Mouse (Mus musculus): ENCODE results near the gene Gm17268. TPM values are rescaled to one million over a fixed set of nuclear protein-coding genes. Genes with fewer than 3 reads are reported as not detected.

Gm17268 gene
- polyA plus RNA-seq (2015; fragmentation: Nextera tagmentation; extraction: Ambion mirVana): not detected in 2 replicates

DNA sequence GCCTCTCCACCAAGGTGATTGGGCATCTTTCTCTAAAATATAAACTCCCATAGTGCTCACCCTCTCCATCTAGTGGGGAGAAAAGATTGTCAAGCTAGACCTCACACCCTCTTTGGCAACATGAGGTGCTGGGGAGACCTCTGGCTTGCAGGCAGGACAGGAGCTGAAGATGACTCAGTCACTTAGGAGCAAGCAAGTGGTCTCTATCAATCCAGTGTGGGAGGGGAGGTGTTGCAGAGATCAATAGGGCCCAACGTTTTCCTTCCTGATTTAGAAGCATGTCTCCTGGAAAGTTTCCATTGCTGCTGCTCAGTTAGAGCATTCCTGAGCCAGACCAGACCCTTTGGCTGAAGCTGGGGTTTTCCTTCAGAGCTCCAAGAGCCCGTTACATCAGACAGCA lies at the start of gene Gm17268:
Gm17268 (minus strand) TSS at position 28 of the 400 bp plus-strand sequence.
- no peak for ATAC-seq
- H3K27ac ChIP-seq (ENCODE audit: low read length): no peak within 1 kb of the TSS
- H3K4me1 ChIP-seq (ENCODE audit: control insufficient read depth, insufficient read depth, low read length): no peaks in the 10 kb centered on the region
- H3K4me3 ChIP-seq (ENCODE audit: low read depth, low read length): no peak within 1 kb of the TSS
- H3K9me3 ChIP-seq (replicated peaks; ENCODE audit: control insufficient read depth, low read length, poor library complexity, severe bottlenecking): no peaks in the 10 kb centered on the region
- no peak within 1 kb of the TSS for H3K4me2 ChIP-seq (ENCODE audit: low read length)
- H3K36me3 ChIP-seq (ENCODE audit: control insufficient read depth, insufficient read depth, low read length): no peaks in the 10 kb centered on the region
- H3K9ac ChIP-seq (ENCODE audit: low read depth, low read length): no peak within 1 kb of the TSS
- no peaks in the 10 kb centered on the region for H3K27me3 ChIP-seq (ENCODE audit: control insufficient read depth, insufficient read depth, low read depth, low read length)
- WGBS: 76% methylated on average over 2 of the region's 2 CpGs

DNA sequence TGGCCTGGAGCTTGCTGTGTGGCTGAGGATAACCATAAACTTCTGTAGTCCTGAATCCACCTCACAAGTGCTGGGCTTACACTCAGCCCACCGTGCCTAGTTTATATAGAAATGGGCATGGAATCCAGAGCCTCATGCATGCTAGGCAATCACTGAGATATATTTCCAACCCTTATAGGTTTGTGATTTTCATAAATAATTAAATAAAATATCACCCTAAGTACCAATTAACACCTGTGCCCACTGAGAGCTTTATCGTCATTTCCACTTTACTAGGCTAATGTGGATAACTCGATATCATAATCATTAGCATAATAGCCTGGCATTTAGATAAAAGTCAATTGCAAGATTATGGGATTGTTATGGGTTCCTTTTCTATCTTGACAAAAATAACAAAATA lies 46.0 kb upstream of the Gm17268 start:
- no peak for ATAC-seq
- no peaks in the 10 kb centered on the region for H3K9me3 ChIP-seq (replicated peaks; ENCODE audit: control insufficient read depth, low read length, poor library complexity, severe bottlenecking)
- H3K4me1 ChIP-seq (ENCODE audit: control insufficient read depth, insufficient read depth, low read length): no peaks in the 10 kb centered on the region
- H3K9ac ChIP-seq (ENCODE audit: low read depth, low read length): no peak overlapping the region
- no peak overlapping the region for H3K4me2 ChIP-seq (ENCODE audit: low read length)
- 84% methylated on average over 3 of the region's 3 CpGs for WGBS
- no peak overlapping the region for H3K4me3 ChIP-seq (ENCODE audit: low read depth, low read length)
- no peak overlapping the region for H3K27ac ChIP-seq (ENCODE audit: low read length)
- H3K27me3 ChIP-seq (ENCODE audit: control insufficient read depth, insufficient read depth, low read depth, low read length): no peaks in the 10 kb centered on the region
- H3K36me3 ChIP-seq (ENCODE audit: control insufficient read depth, insufficient read depth, low read length): no peaks in the 10 kb centered on the region

DNA sequence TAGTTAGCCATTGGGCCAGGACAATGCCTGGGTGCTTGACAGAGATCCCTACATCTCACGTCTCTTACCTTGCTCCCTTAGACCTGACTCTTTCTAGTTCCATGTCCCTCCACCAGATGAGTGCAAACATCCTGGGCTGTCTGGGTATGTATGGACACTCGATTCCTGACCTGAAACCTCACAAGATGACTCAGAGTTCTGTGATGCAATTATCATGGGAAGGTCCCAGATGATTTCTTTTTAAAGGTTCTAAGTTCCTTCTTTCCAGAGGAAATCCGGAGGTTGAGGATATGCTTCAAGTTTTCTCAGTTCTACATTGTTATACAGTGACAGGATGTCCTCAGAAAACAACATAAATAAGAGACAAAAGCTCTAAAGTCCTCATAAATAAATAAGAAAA lies 42.5 kb upstream of the Gm17268 start:
- H3K4me1 ChIP-seq (ENCODE audit: control insufficient read depth, insufficient read depth, low read length): no peaks in the 10 kb centered on the region
- H3K4me2 ChIP-seq (ENCODE audit: low read length): no peak overlapping the region
- H3K4me3 ChIP-seq (ENCODE audit: low read depth, low read length): no peak overlapping the region
- ATAC-seq: no peak
- H3K9me3 ChIP-seq (replicated peaks; ENCODE audit: control insufficient read depth, low read length, poor library complexity, severe bottlenecking): no peaks in the 10 kb centered on the region
- no peaks in the 10 kb centered on the region for H3K36me3 ChIP-seq (ENCODE audit: control insufficient read depth, insufficient read depth, low read length)
- 84% methylated on average over 3 of the region's 3 CpGs for WGBS
- H3K27me3 ChIP-seq (ENCODE audit: control insufficient read depth, insufficient read depth, low read depth, low read length): no peaks in the 10 kb centered on the region
- H3K27ac ChIP-seq (ENCODE audit: low read length): no peak overlapping the region
- H3K9ac ChIP-seq (ENCODE audit: low read depth, low read length): no peak overlapping the region

DNA sequence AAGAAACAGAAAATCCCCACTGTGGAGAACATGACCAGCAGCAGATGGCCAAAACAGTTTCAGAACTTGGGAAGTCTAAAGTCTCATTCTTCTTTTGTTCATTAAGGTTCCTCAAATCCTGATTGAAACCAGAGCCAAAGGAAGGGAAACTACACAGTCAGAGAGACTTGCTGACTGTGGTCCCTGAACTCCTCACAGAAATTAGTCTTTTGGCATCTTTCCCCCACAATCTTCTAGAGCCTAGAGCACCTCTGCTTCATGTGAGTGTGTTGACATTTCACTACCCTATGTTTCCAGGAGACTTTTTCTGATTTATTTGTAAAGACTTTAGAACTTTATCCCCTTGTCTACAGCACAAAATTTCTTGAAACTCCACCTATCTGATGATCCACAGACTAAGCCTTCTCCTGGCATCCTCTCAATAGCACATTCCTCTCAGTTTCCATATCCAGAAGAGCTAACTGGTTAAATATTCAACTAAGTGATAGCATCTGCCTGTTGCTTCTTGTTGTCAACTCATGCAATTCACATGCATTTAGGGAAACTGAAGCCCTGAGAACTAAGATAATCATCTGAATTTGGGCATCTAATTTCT lies 39.9 kb upstream of the Gm17268 start:
- no peaks in the 10 kb centered on the region for H3K9me3 ChIP-seq (replicated peaks; ENCODE audit: control insufficient read depth, low read length, poor library complexity, severe bottlenecking)
- no peak overlapping the region for H3K4me3 ChIP-seq (ENCODE audit: low read depth, low read length)
- H3K4me2 ChIP-seq (ENCODE audit: low read length): no peak overlapping the region
- no peak overlapping the region for H3K27ac ChIP-seq (ENCODE audit: low read length)
- no peaks in the 10 kb centered on the region for H3K27me3 ChIP-seq (ENCODE audit: control insufficient read depth, insufficient read depth, low read depth, low read length)
- no peak overlapping the region for H3K9ac ChIP-seq (ENCODE audit: low read depth, low read length)
- H3K4me1 ChIP-seq (ENCODE audit: control insufficient read depth, insufficient read depth, low read length): no peaks in the 10 kb centered on the region
- no peak for ATAC-seq
- H3K36me3 ChIP-seq (ENCODE audit: control insufficient read depth, insufficient read depth, low read length): no peaks in the 10 kb centered on the region

DNA sequence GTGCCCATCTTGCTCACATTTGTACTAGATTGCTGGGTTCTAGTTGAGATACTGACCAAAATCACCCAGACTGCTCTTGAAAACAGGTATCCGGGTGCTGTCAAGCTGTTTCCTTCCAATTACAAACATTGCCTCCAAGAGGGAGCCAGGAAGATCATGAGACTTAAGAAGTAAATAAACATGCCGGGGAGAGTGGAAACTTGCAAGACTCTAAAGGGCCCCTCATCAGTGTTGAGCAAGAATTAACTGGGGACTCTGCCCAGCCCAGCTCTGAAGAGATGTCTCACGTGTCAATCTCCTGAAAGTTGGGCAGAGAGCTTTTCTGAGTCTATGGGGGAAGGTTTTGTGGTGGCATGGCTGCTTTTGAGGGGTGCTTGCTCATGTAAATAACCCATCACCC lies 38.7 kb upstream of the Gm17268 start:
- 82% methylated on average over 3 of the region's 3 CpGs for WGBS
- Histone ChIP-seq H3K9ac (ENCODE audit: low read depth, low read length) (no peak overlapping the region), H3K27me3 (ENCODE audit: control insufficient read depth, insufficient read depth, low read depth, low read length) (no peaks in the 10 kb centered on the region), H3K4me3 (ENCODE audit: low read depth, low read length) (no peak overlapping the region), H3K36me3 (ENCODE audit: control insufficient read depth, insufficient read depth, low read length) (no peaks in the 10 kb centered on the region), H3K4me1 (ENCODE audit: control insufficient read depth, insufficient read depth, low read length) (no peaks in the 10 kb centered on the region), H3K4me2 (ENCODE audit: low read length) (no peak overlapping the region), H3K27ac (ENCODE audit: low read length) (no peak overlapping the region), H3K9me3 (replicated peaks; ENCODE audit: control insufficient read depth, low read length, poor library complexity, severe bottlenecking) (no peaks in the 10 kb centered on the region)
- ATAC-seq: no peak

DNA sequence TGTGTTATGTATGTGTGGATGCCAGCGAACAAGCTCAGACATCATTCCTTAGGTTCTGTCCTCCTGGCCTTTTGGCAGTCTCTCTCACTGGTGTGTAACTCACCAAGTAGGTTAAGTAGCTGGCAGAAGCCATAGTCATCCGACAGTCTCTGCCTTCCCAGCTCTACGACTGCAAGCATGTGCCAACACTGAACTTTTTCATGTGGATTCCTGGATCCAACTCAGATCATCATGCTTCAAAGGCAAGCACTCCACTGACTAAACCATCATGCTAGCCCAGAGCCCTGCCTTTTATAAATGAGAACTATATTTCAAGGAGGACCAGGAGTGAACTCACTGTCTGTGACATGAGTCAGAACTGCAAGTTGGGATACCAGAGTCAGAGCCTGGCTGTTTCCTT lies 35.3 kb upstream of the Gm17268 start:
- 85% methylated on average over 3 of the region's 3 CpGs for WGBS
- no peak for ATAC-seq
- H3K27me3 ChIP-seq (ENCODE audit: control insufficient read depth, insufficient read depth, low read depth, low read length): no peaks in the 10 kb centered on the region
- H3K27ac ChIP-seq (ENCODE audit: low read length): no peak overlapping the region
- no peaks in the 10 kb centered on the region for H3K9me3 ChIP-seq (replicated peaks; ENCODE audit: control insufficient read depth, low read length, poor library complexity, severe bottlenecking)
- H3K4me2 ChIP-seq (ENCODE audit: low read length): no peak overlapping the region
- no peak overlapping the region for H3K4me3 ChIP-seq (ENCODE audit: low read depth, low read length)
- H3K9ac ChIP-seq (ENCODE audit: low read depth, low read length): no peak overlapping the region
- H3K36me3 ChIP-seq (ENCODE audit: control insufficient read depth, insufficient read depth, low read length): no peaks in the 10 kb centered on the region
- H3K4me1 ChIP-seq (ENCODE audit: control insufficient read depth, insufficient read depth, low read length): no peaks in the 10 kb centered on the region

DNA sequence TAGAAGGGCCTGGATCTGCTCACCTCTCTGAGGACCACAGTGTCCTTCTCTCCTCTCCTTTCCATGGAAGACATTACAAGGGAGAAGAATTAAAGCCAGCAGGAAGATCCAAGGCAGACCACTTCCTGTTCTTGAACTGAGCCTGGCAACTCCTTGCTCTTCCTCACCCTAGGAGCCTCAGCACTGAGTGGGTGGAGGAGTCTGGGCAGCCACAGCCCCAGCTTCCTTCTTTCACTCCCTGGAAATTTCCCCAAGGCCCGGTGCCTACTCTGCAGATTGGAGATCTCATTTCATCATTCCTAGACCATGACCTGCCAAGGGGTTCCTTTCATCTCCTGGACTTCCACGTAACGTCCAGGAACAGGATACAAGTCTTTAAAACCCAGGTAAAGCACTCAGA lies 34.6 kb upstream of the Gm17268 start:
- no peaks in the 10 kb centered on the region for H3K4me1 ChIP-seq (ENCODE audit: control insufficient read depth, insufficient read depth, low read length)
- H3K27ac ChIP-seq (ENCODE audit: low read length): no peak overlapping the region
- H3K36me3 ChIP-seq (ENCODE audit: control insufficient read depth, insufficient read depth, low read length): no peaks in the 10 kb centered on the region
- no peak for ATAC-seq
- WGBS: 90% methylated on average over 3 of the region's 3 CpGs
- H3K9ac ChIP-seq (ENCODE audit: low read depth, low read length): no peak overlapping the region
- H3K4me2 ChIP-seq (ENCODE audit: low read length): no peak overlapping the region
- no peak overlapping the region for H3K4me3 ChIP-seq (ENCODE audit: low read depth, low read length)
- H3K27me3 ChIP-seq (ENCODE audit: control insufficient read depth, insufficient read depth, low read depth, low read length): no peaks in the 10 kb centered on the region
- H3K9me3 ChIP-seq (replicated peaks; ENCODE audit: control insufficient read depth, low read length, poor library complexity, severe bottlenecking): no peaks in the 10 kb centered on the region

DNA sequence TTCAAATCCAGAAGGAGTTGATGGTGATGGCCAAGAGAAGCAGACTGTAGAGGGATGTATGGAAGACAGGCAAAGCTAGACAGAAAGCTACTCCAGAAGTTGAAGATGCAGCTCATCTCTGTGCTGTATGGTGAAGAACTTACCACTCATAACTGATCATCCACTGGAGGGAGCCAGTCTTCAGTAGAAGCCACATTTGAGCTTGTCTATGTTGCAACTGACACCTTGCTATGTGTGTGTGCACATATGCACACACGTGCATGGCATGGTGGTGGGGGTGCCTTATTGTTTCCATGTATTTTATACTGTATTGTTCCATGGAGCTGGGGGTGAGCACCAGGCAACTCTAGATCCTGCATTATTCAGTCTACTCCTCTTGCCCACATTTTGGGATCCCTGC lies 34.0 kb upstream of the Gm17268 start:
- Histone ChIP-seq H3K36me3 (ENCODE audit: control insufficient read depth, insufficient read depth, low read length) (no peaks in the 10 kb centered on the region), H3K4me1 (ENCODE audit: control insufficient read depth, insufficient read depth, low read length) (no peaks in the 10 kb centered on the region), H3K4me3 (ENCODE audit: low read depth, low read length) (no peak overlapping the region), H3K9me3 (replicated peaks; ENCODE audit: control insufficient read depth, low read length, poor library complexity, severe bottlenecking) (no peaks in the 10 kb centered on the region), H3K4me2 (ENCODE audit: low read length) (no peak overlapping the region), H3K9ac (ENCODE audit: low read depth, low read length) (no peak overlapping the region), H3K27ac (ENCODE audit: low read length) (no peak overlapping the region), H3K27me3 (ENCODE audit: control insufficient read depth, insufficient read depth, low read depth, low read length) (no peaks in the 10 kb centered on the region)
- WGBS: 72% methylated on average over 1 of the region's 1 CpGs
- ATAC-seq: no peak

DNA sequence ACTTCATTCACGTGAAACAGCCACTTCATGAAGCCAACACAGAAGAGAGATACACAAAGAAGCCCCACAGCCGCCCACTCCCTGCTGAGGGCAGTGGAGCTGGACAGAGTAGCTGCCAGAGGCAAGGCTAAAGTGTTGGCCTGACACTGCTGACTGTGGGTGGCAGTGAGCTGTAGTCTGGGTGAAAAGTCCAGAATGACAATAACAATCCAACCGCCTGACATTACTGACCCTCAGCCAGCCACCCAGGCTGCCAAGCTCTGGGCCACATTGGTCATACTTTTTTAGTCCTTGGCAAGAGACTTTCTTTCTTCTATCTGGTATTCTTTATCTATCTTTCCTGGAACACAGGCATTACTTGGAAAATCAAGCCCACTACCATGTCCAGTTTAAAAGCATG lies 32.7 kb upstream of the Gm17268 start:
- Histone ChIP-seq H3K27me3 (ENCODE audit: control insufficient read depth, insufficient read depth, low read depth, low read length) (no peaks in the 10 kb centered on the region), H3K9ac (ENCODE audit: low read depth, low read length) (no peak overlapping the region), H3K4me3 (ENCODE audit: low read depth, low read length) (no peak overlapping the region), H3K27ac (ENCODE audit: low read length) (no peak overlapping the region), H3K4me1 (ENCODE audit: control insufficient read depth, insufficient read depth, low read length) (no peaks in the 10 kb centered on the region), H3K4me2 (ENCODE audit: low read length) (no peak overlapping the region), H3K9me3 (replicated peaks; ENCODE audit: control insufficient read depth, low read length, poor library complexity, severe bottlenecking) (no peaks in the 10 kb centered on the region), H3K36me3 (ENCODE audit: control insufficient read depth, insufficient read depth, low read length) (no peaks in the 10 kb centered on the region)
- no peak for ATAC-seq
- 72% methylated on average over 3 of the region's 3 CpGs for WGBS
